Mouse (Mus musculus): ENCODE results near the gene Trpm3. TPM values are rescaled to one million over a fixed set of nuclear protein-coding genes. Genes with fewer than 3 reads are reported as not detected.

The Trpm3 gene
- total and polyA plus RNA-seq, 2 experiments, result not detected

DNA sequence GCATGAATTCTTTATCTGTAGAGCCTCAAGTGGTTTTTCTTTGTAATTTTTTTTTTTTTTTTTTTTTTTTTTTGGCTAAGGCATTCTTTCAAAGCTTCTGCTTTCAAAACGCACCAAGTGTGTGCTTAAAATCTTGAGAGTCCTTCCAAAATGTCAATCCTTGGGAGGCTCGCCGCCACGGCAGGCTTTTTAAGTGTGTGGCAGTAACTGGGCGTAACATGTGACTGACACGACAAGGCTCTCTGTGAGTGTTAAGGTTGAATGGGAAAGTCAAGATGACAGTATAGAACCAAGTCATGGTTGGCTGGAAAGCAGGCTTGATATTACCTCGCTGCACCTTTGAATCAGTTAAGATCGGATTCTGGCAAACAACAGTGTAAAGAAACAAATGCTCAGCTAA is 200.1 kb downstream of the Trpm3 start:
- Histone ChIP-seq H3K9ac (ENCODE audit: low read depth, low read length) (no peak overlapping the region), H3K27ac (replicated peaks; ENCODE audit: insufficient read depth, low read depth, low read length) (no peak overlapping the region), H3K27me3 (ENCODE audit: control insufficient read depth, insufficient read depth, low read length) (no peaks in the 10 kb centered on the region), H3K36me3 (ENCODE audit: control insufficient read depth, insufficient read depth, low read length) (no peaks in the 10 kb centered on the region), H3K4me3 (ENCODE audit: insufficient read depth, low read depth, low read length) (no peak overlapping the region), H3K4me1 (ENCODE audit: control insufficient read depth, insufficient read depth, low read length) (no peaks in the 10 kb centered on the region), H3K79me2 (ENCODE audit: control insufficient read depth, insufficient read depth, low read length) (no peaks in the 10 kb centered on the region)
- no peak for TF ChIP-seq POLR2A (IDR thresholded peaks at IDR 0.05; ENCODE audit: extremely low read depth, insufficient read depth, low read length)
- no peak for DNase-seq (ENCODE audit: extremely low read depth, low read depth, low spot score)
- WGBS, result 74% methylated on average over 8 of the region's 8 CpGs

DNA sequence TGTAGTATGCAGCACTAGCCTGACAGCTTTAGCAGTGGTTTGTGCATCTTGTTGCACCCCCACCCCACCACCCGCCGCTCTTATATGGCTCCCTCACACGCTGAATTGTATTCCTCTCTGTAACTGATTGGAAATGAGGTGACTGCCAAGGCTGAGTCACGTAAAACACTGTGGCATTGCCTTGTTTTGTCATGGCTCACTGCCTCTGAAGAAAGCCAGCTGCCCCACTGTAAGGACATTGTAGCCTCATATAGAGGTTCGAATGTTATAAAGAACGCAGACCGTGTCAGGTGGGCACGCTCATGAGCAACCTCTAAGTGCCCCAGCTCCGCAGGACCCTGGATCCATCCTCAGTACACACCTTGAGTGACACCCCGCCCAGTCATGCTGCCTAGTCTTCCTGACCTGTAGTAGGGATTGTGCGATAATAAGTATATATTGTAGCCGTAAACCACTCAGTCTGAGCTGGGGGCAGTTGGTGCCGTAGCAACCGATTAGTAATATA is 215.2 kb downstream of the Trpm3 start:
- no peak for TF ChIP-seq CTCF (IDR thresholded peaks at IDR 0.05; ENCODE audit: low read depth, low read length)
- no peak for TF ChIP-seq POLR2A (IDR thresholded peaks at IDR 0.05; ENCODE audit: extremely low read depth, insufficient read depth, low read length)
- H3K36me3 ChIP-seq (ENCODE audit: control insufficient read depth, insufficient read depth, low read length), result no peaks in the 10 kb centered on the region
- H3K27ac ChIP-seq (replicated peaks; ENCODE audit: insufficient read depth, low read depth, low read length), result no peak overlapping the region
- H3K79me2 ChIP-seq (ENCODE audit: control insufficient read depth, insufficient read depth, low read length), result no peaks in the 10 kb centered on the region
- no peaks in the 10 kb centered on the region for H3K27me3 ChIP-seq (ENCODE audit: control insufficient read depth, insufficient read depth, low read length)
- H3K9ac ChIP-seq (ENCODE audit: low read depth, low read length), result no peak overlapping the region
- no peak overlapping the region for H3K4me3 ChIP-seq (ENCODE audit: insufficient read depth, low read depth, low read length)
- 89% methylated on average over 14 of the region's 14 CpGs for WGBS
- no peaks in the 10 kb centered on the region for H3K4me1 ChIP-seq (ENCODE audit: control insufficient read depth, insufficient read depth, low read length)
- no peak for DNase-seq (ENCODE audit: extremely low read depth, low read depth, low spot score)

DNA sequence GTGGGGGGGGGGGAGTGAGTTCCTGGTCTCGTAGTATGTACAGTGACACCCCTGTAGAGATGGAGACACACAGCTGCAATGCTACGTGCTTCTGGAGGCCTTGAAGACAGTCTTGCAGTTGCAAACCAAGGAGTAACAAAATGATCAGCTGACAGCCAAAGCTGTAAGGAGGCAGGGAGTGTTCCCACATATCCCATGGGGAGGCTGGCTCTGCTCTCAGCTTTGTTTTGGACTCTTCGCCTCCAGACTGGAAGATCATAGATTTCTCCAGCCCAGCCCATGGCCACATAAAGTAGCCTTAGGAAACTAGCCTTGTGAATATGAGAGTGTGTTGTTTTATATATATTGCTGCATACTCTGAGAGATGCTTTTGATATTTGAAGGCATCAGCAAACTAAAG is 248.0 kb downstream of the Trpm3 start:
- H3K27ac ChIP-seq (replicated peaks; ENCODE audit: insufficient read depth, low read depth, low read length), result no peak overlapping the region
- no peak overlapping the region for H3K4me3 ChIP-seq (ENCODE audit: insufficient read depth, low read depth, low read length)
- no peak for TF ChIP-seq POLR2A (IDR thresholded peaks at IDR 0.05; ENCODE audit: extremely low read depth, insufficient read depth, low read length)
- no peak for TF ChIP-seq CTCF (IDR thresholded peaks at IDR 0.05; ENCODE audit: low read depth, low read length)
- H3K36me3 ChIP-seq (ENCODE audit: control insufficient read depth, insufficient read depth, low read length), result no peaks in the 10 kb centered on the region
- no peak overlapping the region for H3K9ac ChIP-seq (ENCODE audit: low read depth, low read length)
- WGBS, result 84% methylated on average over 3 of the region's 3 CpGs
- no peak for DNase-seq (ENCODE audit: extremely low read depth, low read depth, low spot score)
- peaks cover 2% of the 10 kb centered on the region; the same call in 1 of the 2 replicates for H3K4me1 ChIP-seq (ENCODE audit: control insufficient read depth, insufficient read depth, low read length)
- H3K79me2 ChIP-seq (ENCODE audit: control insufficient read depth, insufficient read depth, low read length), result no peaks in the 10 kb centered on the region
- no peaks in the 10 kb centered on the region for H3K27me3 ChIP-seq (ENCODE audit: control insufficient read depth, insufficient read depth, low read length)

DNA sequence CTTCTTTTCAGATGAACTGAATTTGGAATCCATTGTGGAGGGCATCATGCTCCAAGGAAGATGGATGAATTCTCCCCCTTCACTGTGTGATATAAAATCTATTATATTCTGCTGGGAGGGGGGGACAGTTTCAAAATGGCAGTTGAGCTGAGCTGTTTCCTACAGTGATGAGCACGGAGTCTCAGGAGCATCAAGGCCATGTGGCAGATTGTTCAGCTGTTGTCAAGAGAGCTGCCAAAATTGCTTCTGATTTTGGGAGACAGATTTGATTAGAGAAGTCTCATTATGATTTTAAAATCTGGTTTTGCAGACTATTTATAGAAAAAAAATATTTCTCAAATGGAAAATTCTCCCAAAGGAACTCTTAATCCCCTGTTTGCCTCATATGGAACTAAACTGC is 255.9 kb downstream of the Trpm3 start:
- no peaks in the 10 kb centered on the region for H3K4me1 ChIP-seq (ENCODE audit: control insufficient read depth, insufficient read depth, low read length)
- no peaks in the 10 kb centered on the region for H3K79me2 ChIP-seq (ENCODE audit: control insufficient read depth, insufficient read depth, low read length)
- H3K4me3 ChIP-seq (ENCODE audit: insufficient read depth, low read depth, low read length), result no peak overlapping the region
- H3K27me3 ChIP-seq (ENCODE audit: control insufficient read depth, insufficient read depth, low read length), result no peaks in the 10 kb centered on the region
- WGBS, result 81% methylated on average over 1 of the region's 1 CpGs
- DNase-seq (ENCODE audit: extremely low read depth, low read depth, low spot score), result no peak
- no peak overlapping the region for H3K27ac ChIP-seq (replicated peaks; ENCODE audit: insufficient read depth, low read depth, low read length)
- H3K9ac ChIP-seq (ENCODE audit: low read depth, low read length), result no peak overlapping the region
- no peaks in the 10 kb centered on the region for H3K36me3 ChIP-seq (ENCODE audit: control insufficient read depth, insufficient read depth, low read length)
- TF ChIP-seq POLR2A (IDR thresholded peaks at IDR 0.05; ENCODE audit: extremely low read depth, insufficient read depth, low read length), result no peak

DNA sequence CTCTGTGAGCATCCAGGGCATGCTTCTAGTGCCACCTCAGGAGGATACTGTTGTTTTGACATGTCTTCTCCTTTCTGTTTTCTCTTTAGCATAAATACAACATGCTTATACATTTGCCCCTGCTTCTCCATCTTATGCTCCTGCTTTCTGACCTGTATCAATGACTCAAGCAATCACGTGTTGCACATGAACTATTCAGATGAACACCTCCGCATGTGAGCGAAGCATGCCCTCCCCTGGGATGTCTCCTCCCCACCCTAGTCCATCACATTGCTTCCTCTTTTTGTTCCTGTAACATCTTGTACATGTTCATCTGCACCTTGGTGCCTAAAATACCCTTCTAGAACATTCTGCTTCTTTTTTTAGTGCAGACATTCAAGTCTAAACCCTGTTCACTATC is 265.2 kb downstream of the Trpm3 start:
- DNase-seq (ENCODE audit: extremely low read depth, low read depth, low spot score), result no peak
- WGBS, result 90% methylated on average over 3 of the region's 3 CpGs

DNA sequence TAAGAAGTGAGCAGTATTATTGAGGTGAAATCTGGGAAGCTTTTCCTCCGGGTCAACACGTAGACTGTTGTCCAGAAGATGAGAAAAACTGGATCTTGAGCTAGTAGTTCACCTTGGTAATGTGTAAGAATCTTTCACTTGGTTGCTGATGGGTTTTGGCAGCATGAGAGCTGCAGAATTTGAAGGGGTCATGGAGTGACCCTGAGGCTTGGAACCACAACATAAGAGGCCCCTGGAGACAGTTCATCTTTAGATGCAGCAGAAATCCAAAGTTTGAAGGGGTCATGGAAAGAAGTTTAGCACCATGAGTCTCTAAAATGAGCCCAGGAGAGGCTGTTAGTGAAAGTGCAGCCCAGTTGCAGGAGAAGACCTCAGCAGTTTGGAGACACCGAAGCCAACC is 279.4 kb downstream of the Trpm3 start:
- no peaks in the 10 kb centered on the region for H3K36me3 ChIP-seq (ENCODE audit: control insufficient read depth, insufficient read depth, low read length)
- H3K79me2 ChIP-seq (ENCODE audit: control insufficient read depth, insufficient read depth, low read length), result no peaks in the 10 kb centered on the region
- H3K27ac ChIP-seq (replicated peaks; ENCODE audit: insufficient read depth, low read depth, low read length), result no peak overlapping the region
- TF ChIP-seq POLR2A (IDR thresholded peaks at IDR 0.05; ENCODE audit: extremely low read depth, insufficient read depth, low read length) (no peak), CTCF (IDR thresholded peaks at IDR 0.05; ENCODE audit: low read depth, low read length) (no peak)
- no peak overlapping the region for H3K4me3 ChIP-seq (ENCODE audit: insufficient read depth, low read depth, low read length)
- H3K9ac ChIP-seq (ENCODE audit: low read depth, low read length), result no peak overlapping the region
- H3K4me1 ChIP-seq (ENCODE audit: control insufficient read depth, insufficient read depth, low read length), result no peaks in the 10 kb centered on the region
- no peak for DNase-seq (ENCODE audit: extremely low read depth, low read depth, low spot score)
- H3K27me3 ChIP-seq (ENCODE audit: control insufficient read depth, insufficient read depth, low read length), result no peaks in the 10 kb centered on the region
- WGBS, result 82% methylated on average over 3 of the region's 3 CpGs

More for the DNA sequence above, 265.2 kb downstream of the Trpm3 start:
- no peaks in the 10 kb centered on the region for H3K27me3 ChIP-seq (ENCODE audit: control insufficient read depth, insufficient read depth, low read length)
- no peak overlapping the region for H3K27ac ChIP-seq (replicated peaks; ENCODE audit: insufficient read depth, low read depth, low read length)
- no peaks in the 10 kb centered on the region for H3K4me1 ChIP-seq (ENCODE audit: control insufficient read depth, insufficient read depth, low read length)
- H3K36me3 ChIP-seq (ENCODE audit: control insufficient read depth, insufficient read depth, low read length), result no peaks in the 10 kb centered on the region
- TF ChIP-seq POLR2A (IDR thresholded peaks at IDR 0.05; ENCODE audit: extremely low read depth, insufficient read depth, low read length) (no peak), CTCF (IDR thresholded peaks at IDR 0.05; ENCODE audit: low read depth, low read length) (no peak)
- no peak overlapping the region for H3K4me3 ChIP-seq (ENCODE audit: insufficient read depth, low read depth, low read length)
- H3K9ac ChIP-seq (ENCODE audit: low read depth, low read length), result no peak overlapping the region
- H3K79me2 ChIP-seq (ENCODE audit: control insufficient read depth, insufficient read depth, low read length), result no peaks in the 10 kb centered on the region

All from liver, adult 2 months (tissue).